Mouse (Mus musculus) midbrain, embryonic 11.5 days (tissue): ENCODE results near the gene Rbfox1. TPM values are rescaled to one million over a fixed set of nuclear protein-coding genes. Genes with fewer than 3 reads are reported as not detected.

ENCODE experiments used
- ATAC-seq: fragments of 200-750 bp; cut with Nextera tagmentation; 2 replicates; pipeline ENCODE4 v1.8.0; 2017; ENCODE audit warnings: moderate TSS enrichment, moderate library complexity; ENCODE audit not compliant: low FRiP score
- DNase-seq: peaks from one replicate; pipeline ENCODE4 v3.0.0; 2015; ENCODE audit warnings: low spot score; ENCODE audit errors: missing footprints
- H3K27ac ChIP-seq: fragments of 300-500 bp; sonication (generic); 2 replicates; pipeline ENCODE4 v1.5.1; 2014; ENCODE audit warnings: low read depth, low read length
- H3K27me3 ChIP-seq: fragments of 300-500 bp; sonication (generic); 2 replicates; pipeline ENCODE4 v1.6.1; 2014; ENCODE audit warnings: mild to moderate bottlenecking, low read length, moderate library complexity, mixed read lengths; ENCODE audit not compliant: control insufficient read depth, insufficient read depth
- H3K36me3 ChIP-seq: fragments of 300-500 bp; sonication (generic); 2 replicates; pipeline ENCODE4 v1.6.1; 2014; ENCODE audit warnings: mild to moderate bottlenecking, low read length, moderate library complexity, mixed read lengths; ENCODE audit not compliant: control insufficient read depth, insufficient read depth
- H3K4me1 ChIP-seq: fragments of 300-500 bp; sonication (generic); 2 replicates; pipeline ENCODE4 v1.6.1; 2014; ENCODE audit warnings: low read length; ENCODE audit not compliant: control insufficient read depth, insufficient read depth
- H3K4me2 ChIP-seq: fragments of 300-500 bp; sonication (generic); 2 replicates; pipeline ENCODE4 v1.6.1; 2014; ENCODE audit warnings: mild to moderate bottlenecking, moderate library complexity
- H3K4me3 ChIP-seq: fragments of 300-500 bp; sonication (generic); 2 replicates; pipeline ENCODE4 v1.5.1; 2014; ENCODE audit warnings: low read depth, low read length
- H3K9ac ChIP-seq: fragments of 300-500 bp; sonication (generic); 2 replicates; pipeline ENCODE4 v1.6.1; 2014; ENCODE audit warnings: low read length
- H3K9me3 ChIP-seq: fragments of 300-500 bp; sonication (generic); 2 replicates; pipeline ENCODE4 v1.6.1; 2016; ENCODE audit warnings: low read length; ENCODE audit not compliant: control insufficient read depth
- WGBS: fragments of 180-500 bp; shearing (Covaris S2); extraction: QIAGEN DNeasy Blood & Tissue Kit; methylation state at CpG from one replicate; pipeline ENCODE4 v1.1.7; 2014; 5-methylcytosine and 5-hydroxymethylcytosine counted together
- polyA plus RNA-seq: library from polyadenylated mRNA; unstranded; fragments of >200 nt; fragmentation: Nextera tagmentation; extraction: Ambion mirVana; gene quantifications from 2 replicates; pipeline ENCODE4 v1.2.1, GENCODE M21; 2014

The Rbfox1 gene
- polyA plus RNA-seq, 1 experiment from 2014 or later = 6.1 TPM

DNA sequence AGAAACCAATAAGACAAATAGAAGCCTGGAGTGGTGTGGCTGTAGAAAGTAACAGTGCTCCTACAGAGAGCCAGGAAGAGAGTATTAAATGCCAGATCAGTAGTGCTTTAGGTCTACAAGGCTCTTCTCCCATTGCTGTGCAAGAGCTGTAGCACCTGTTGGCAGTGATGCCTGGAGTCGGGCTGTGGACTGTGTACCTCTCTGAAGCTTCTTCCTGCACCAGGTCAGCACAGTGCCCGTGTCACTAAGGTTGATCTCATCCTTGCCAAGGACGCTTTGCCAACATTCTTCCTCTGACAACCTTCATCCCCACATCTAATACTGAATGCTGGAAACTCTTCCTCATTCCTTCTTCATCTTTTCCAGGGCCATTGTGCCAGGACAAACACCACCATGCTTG lies 127.7 kb downstream of the Rbfox1 start:
- no peak overlapping the region for H3K27ac ChIP-seq
- H3K4me1 ChIP-seq = no peaks in the 10 kb centered on the region
- ATAC-seq (no peak), DNase-seq (peak; percentile 26)
- WGBS = 83% methylated on average over 3 of the region's 3 CpGs
- no peaks in the 10 kb centered on the region for H3K27me3 ChIP-seq
- H3K36me3 ChIP-seq = no peaks in the 10 kb centered on the region
- H3K9me3 ChIP-seq = no peaks in the 10 kb centered on the region
- H3K4me3 ChIP-seq = no peak overlapping the region
- no peak overlapping the region for H3K9ac ChIP-seq
- no peak overlapping the region for H3K4me2 ChIP-seq

DNA sequence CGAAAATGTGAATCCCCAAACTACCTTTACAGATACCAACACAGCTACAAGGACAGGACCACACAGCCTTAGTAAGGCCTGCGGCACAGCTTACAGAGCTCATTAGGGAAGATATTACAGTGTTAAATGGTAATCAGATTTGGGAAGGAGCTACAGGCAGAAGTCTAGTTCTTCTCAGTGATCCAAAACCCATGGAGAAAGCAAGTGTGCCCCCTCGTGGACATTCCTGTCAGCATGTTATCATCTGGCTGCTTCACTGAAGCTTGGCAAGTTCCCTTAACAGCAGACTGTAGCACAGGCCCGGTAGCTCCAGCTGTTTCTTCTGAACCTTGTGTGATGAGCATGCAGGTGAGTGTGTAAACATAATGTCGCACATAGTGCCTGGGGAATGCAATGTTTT lies 133.5 kb downstream of the Rbfox1 start:
- no peaks in the 10 kb centered on the region for H3K4me1 ChIP-seq
- H3K36me3 ChIP-seq = no peaks in the 10 kb centered on the region
- no peak overlapping the region for H3K4me2 ChIP-seq
- 50% methylated on average over 5 of the region's 5 CpGs for WGBS
- H3K9me3 ChIP-seq = no peaks in the 10 kb centered on the region
- no peak overlapping the region for H3K9ac ChIP-seq
- ATAC-seq (no peak), DNase-seq (peak; percentile 89)
- H3K27me3 ChIP-seq = no peaks in the 10 kb centered on the region
- no peak overlapping the region for H3K4me3 ChIP-seq
- no peak overlapping the region for H3K27ac ChIP-seq

DNA sequence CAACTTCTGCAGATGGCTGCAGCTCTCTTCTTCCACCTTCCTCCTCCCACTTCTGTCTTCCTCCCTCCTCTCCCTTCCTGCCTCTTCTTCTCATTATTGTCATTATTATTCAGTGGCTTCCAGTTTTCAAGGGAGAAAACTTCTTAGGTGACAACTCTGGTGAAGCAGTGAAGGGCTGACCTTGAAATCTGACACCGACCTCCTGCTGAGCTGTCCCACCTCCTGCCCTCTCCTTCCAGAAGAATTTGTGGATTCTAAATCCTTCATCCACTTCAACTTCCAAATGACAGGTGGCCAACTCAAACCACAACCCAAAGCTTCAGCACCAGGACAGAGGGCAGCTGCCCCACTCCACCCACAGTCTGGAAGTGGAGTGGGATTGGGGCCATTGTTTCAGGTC lies 134.2 kb downstream of the Rbfox1 start:
- no peaks in the 10 kb centered on the region for H3K9me3 ChIP-seq
- no peak overlapping the region for H3K27ac ChIP-seq
- H3K9ac ChIP-seq = no peak overlapping the region
- no peak overlapping the region for H3K4me3 ChIP-seq
- H3K4me1 ChIP-seq = no peaks in the 10 kb centered on the region
- DNase-seq = no peak
- ATAC-seq = no peak
- no peaks in the 10 kb centered on the region for H3K36me3 ChIP-seq
- H3K27me3 ChIP-seq = no peaks in the 10 kb centered on the region
- H3K4me2 ChIP-seq = no peak overlapping the region
- 37% methylated on average over 1 of the region's 1 CpGs for WGBS

DNA sequence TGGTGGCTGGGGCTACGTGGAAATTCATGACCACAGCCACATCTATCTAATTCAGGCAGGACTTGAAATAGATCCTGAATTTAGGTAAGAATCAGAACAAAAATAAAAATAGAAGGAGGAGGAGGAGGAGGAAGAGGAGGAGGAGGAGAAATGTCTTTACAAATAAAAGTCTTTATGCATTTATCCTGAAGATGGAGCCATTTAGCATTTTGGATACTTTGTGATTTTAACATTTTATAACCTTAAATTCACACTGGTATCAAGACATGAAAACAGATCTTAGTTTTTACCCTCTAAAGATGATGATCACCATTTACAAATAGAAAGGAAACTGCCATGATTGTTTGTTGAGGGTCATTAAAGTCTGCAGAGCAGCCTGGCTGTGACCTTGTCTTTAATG lies 146.1 kb downstream of the Rbfox1 start:
- H3K36me3 ChIP-seq = no peaks in the 10 kb centered on the region

DNA sequence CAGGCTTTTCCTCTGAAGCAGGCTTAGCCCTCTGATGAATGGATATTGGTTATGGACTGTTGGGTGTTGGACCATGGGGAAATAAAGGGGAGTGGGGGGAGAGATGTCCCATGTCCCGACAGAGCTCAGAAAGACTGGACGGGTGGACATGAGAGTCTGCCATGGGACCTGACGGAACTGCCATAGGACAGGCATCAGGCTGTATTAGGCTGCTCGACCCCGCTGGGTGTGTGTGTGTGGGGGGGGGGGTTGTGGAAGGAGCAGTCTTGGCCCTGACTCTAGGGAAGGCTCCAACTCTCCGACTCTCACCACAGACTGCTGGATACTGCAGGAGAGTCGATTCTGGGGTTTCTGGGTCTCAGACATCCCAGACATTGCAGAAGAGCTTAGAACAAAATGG lies 147.4 kb downstream of the Rbfox1 start:
- no peak overlapping the region for H3K4me2 ChIP-seq
- 86% methylated on average over 7 of the region's 7 CpGs for whole genome bisulfite sequencing
- ATAC-seq (no peak), DNase-seq (no peak)
- H3K4me1 ChIP-seq = peaks cover 2% of the 10 kb centered on the region; the same call in 1 of the 2 replicates
- no peaks in the 10 kb centered on the region for H3K9me3 ChIP-seq
- H3K27ac ChIP-seq = no peak overlapping the region
- no peaks in the 10 kb centered on the region for H3K27me3 ChIP-seq
- no peaks in the 10 kb centered on the region for H3K36me3 ChIP-seq
- no peak overlapping the region for H3K4me3 ChIP-seq
- H3K9ac ChIP-seq = no peak overlapping the region

More for the DNA sequence above, 146.1 kb downstream of the Rbfox1 start:
- DNase-seq (no peak), ATAC-seq (no peak)
- Histone ChIP-seq H3K9ac (no peak overlapping the region), H3K4me3 (no peak overlapping the region), H3K4me2 (no peak overlapping the region), H3K27ac (no peak overlapping the region), H3K9me3 (no peaks in the 10 kb centered on the region), H3K27me3 (no peaks in the 10 kb centered on the region), H3K4me1 (peaks cover 2% of the 10 kb centered on the region; the same call in 1 of the 2 replicates)
- WGBS = 80% methylated on average over 1 of the region's 1 CpGs

DNA sequence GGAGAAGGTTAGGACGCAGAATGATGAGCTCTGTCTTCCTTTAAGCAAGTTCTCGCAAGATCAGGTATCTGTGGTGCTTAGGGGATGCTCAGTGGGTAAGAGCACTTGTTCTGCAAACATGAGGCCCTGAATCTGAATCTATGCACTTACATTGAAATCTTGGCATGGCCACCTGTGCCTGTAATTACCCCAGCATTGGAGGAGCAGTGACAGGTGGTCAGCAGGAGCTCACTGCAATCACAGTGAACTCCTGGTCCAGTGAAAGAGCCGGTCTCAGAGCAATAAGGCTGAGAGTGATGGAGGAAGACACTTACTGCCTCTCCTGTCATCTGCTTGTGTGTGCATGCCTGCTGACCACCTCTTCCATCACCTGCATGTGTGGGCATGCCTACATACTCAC lies 149.7 kb downstream of the Rbfox1 start:
- ATAC-seq (no peak), DNase-seq (no peak)
- 84% methylated on average over 3 of the region's 3 CpGs for WGBS
- Histone ChIP-seq H3K4me2 (no peak overlapping the region), H3K27ac (no peak overlapping the region), H3K9ac (no peak overlapping the region), H3K9me3 (no peaks in the 10 kb centered on the region), H3K36me3 (no peaks in the 10 kb centered on the region), H3K27me3 (no peaks in the 10 kb centered on the region), H3K4me1 (no peaks in the 10 kb centered on the region; the same call in 1 of the 2 replicates), H3K4me3 (no peak overlapping the region)

DNA sequence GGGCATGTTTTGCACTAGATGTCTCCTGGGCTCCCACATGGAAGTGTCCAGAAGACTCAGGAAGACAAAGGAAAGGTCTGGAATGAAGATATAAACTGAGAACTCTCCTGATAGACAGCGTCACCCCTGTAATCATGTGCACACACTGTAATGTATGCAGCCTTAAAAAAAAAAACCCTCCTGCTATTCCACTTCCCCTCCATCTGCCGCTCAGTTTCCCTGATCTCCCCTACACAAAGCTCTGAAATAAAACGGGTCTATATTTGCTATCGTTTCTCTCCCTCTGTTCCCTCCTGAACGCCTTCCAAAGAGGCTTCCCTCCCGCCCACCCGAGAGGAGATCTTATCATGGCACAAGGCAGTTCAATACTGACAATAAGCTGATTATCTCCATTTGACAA lies 151.9 kb downstream of the Rbfox1 start:
- Histone ChIP-seq H3K4me1 (no peaks in the 10 kb centered on the region; the same call in 1 of the 2 replicates), H3K9ac (no peak overlapping the region), H3K4me2 (no peak overlapping the region), H3K27ac (no peak overlapping the region), H3K27me3 (no peaks in the 10 kb centered on the region), H3K4me3 (no peak overlapping the region), H3K9me3 (no peaks in the 10 kb centered on the region), H3K36me3 (no peaks in the 10 kb centered on the region)
- DNase-seq = no peak
- peak; percentile 22; the same call in 1 of the 2 replicates for ATAC-seq
- 41% methylated on average over 7 of the region's 7 CpGs for whole genome bisulfite sequencing

DNA sequence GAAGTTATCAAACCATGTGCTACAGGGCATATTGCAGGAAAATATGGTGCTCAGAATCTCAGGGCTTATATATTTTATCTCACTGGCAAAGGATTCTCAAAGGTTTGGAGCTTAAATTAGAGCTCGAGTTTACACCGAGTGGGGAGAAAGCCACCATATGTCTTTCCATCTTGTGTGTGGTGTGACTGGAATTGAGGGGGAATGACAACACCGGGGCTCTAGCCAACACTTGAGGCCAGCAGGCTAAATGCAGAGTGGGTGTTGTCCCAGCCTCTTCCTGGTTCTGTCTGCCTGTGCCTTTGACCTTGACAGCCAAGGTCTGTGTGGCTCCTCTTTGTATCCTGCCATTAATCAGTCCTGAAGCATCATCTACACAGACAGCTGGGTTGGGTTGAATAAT lies 157.6 kb downstream of the Rbfox1 start:
- no peak for DNase-seq
- 87% methylated on average over 3 of the region's 3 CpGs for WGBS
- H3K36me3 ChIP-seq = no peaks in the 10 kb centered on the region

DNA sequence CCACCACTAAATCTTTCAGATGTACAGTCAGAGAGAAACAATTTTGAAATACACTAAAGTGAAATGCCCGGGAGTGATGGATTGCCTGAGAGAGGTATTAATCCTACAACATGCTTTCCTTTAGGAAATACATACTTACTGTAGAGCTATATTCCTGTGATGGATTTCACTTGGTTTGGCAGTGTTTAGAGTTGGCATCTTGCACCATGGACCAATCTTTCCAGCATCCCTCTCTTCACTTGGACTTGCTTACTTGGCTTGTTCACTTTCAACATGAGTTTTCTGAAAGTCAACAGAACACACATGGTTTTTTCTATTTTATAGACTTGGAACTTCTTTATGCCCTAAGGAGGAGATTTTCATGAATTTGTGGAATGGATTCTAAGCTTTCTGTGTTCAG lies 163.4 kb downstream of the Rbfox1 start:
- ATAC-seq = no peak
- Histone ChIP-seq H3K9ac (no peak overlapping the region), H3K4me3 (no peak overlapping the region), H3K27ac (no peak overlapping the region), H3K9me3 (no peaks in the 10 kb centered on the region), H3K27me3 (no peaks in the 10 kb centered on the region), H3K36me3 (no peaks in the 10 kb centered on the region), H3K4me2 (no peak overlapping the region), H3K4me1 (no peaks in the 10 kb centered on the region)
- WGBS = 85% methylated on average over 1 of the region's 1 CpGs
- no peak for DNase-seq

More for the DNA sequence above, 157.6 kb downstream of the Rbfox1 start:
- no peak for ATAC-seq
- no peak overlapping the region for H3K4me2 ChIP-seq
- H3K9me3 ChIP-seq = no peaks in the 10 kb centered on the region
- no peak overlapping the region for H3K27ac ChIP-seq
- H3K9ac ChIP-seq = no peak overlapping the region
- H3K27me3 ChIP-seq = no peaks in the 10 kb centered on the region
- no peaks in the 10 kb centered on the region for H3K4me1 ChIP-seq
- no peak overlapping the region for H3K4me3 ChIP-seq

DNA sequence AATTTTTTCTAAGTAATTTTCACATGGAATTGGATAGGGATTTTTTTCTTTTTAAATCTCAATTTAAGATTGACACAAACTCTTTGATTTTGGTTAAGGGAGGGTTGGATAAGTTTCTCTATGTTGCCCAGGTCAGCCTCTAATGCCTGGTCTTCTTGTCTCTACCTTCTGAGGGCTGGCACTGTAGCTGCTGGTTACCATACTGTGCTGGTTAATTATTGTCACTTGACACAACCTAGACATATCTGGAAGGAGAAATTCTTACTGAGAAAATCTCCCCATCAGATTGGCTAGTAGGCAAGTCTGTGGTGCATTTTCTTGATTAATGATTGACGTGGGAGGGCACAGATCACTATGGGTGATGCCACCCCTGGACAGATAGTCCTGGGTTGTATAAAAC lies 177.3 kb downstream of the Rbfox1 start:
- no peaks in the 10 kb centered on the region for H3K27me3 ChIP-seq
- H3K36me3 ChIP-seq = no peaks in the 10 kb centered on the region
- no peak overlapping the region for H3K9ac ChIP-seq
- no peaks in the 10 kb centered on the region for H3K4me1 ChIP-seq
- H3K4me2 ChIP-seq = no peak overlapping the region
- H3K27ac ChIP-seq = no peak overlapping the region
- H3K4me3 ChIP-seq = no peak overlapping the region
- no peak for DNase-seq
- H3K9me3 ChIP-seq = no peaks in the 10 kb centered on the region
- no peak for ATAC-seq
- 85% methylated on average over 1 of the region's 1 CpGs for WGBS
